Mouse (Mus musculus): ENCODE data around the gene Ndufb2.

Gene Ndufb2

GRCm38 (mm10) chr6:39581087-39581784 lies 11.1 kb upstream of the Ndufb2 start:
- no peak for DNase-seq

- no peak for DNase-seq
These were observed 6.9 kb upstream of the Ndufb2 start, which contains the start of gene Gm42420 for GRCm38 (mm10) chr6:39585517-39585916. Gene Gm42420 (plus strand): TSS chr6:39585753.

DNA sequence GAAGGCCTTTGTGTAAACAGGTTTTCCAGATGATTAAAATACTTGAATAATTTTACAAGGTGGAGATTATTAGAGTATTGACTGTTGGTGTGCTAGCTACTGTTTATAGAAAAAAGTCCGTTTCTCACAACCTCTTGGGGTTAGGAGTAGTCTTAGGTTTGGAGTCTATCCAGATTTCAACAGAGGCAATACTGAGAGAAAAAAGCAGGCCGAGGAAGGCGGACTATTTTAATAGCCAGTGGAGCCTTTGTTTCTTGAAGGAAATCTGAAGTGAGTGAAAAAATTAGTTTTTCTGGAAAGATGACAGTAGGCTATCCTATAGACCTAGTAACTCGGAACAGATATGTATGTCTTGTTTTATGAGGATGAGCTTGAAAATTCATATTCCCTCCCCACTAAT lies 893 bp upstream of the Ndufb2 start:
- DNase-seq, result no peak

DNA sequence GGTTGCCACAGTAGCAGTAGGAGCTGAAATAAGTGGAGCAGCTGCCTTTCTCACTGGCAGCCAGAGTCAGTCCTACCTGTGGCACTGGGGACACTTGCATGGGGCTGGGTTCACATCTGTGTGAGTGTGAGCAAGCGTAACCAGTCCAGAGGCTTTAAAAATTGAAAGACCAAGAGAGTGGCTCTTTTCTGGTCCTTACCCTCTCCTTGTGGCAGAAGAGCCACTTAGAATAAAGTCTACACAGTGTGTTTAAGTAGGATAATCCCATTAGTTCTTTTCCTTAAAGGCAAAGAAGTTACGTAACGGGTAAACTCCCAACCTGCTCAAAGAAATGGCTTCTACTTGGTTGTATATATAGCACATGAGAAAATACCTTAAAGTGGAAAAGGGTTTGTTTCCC lies 8.5 kb downstream of the Ndufb2 start:
- no peak for DNase-seq

GRCm38 (mm10) chr6:39601828-39602227 lies 9.5 kb downstream of the Ndufb2 start:
- no peak for DNase-seq

DNA sequence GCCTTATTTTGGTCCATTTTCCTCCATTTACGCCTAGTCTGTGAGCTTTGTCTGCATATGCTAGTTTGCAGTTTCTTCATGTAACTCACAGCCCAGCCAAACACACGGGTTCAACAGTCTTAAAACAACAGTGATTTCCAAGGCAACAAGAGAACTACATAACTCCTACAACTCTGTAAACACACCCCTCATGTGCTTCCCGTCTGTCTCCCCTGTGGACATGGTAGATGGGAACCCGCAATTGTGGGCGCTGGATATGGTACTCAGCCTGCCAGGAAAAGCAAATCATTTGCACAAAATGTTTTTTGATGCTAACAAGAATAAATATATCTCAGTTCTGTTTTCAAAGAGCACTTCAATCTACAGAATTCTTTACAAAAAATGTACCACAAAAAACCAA lies 12.2 kb downstream of the Ndufb2 start:
- no peak for DNase-seq

DNA sequence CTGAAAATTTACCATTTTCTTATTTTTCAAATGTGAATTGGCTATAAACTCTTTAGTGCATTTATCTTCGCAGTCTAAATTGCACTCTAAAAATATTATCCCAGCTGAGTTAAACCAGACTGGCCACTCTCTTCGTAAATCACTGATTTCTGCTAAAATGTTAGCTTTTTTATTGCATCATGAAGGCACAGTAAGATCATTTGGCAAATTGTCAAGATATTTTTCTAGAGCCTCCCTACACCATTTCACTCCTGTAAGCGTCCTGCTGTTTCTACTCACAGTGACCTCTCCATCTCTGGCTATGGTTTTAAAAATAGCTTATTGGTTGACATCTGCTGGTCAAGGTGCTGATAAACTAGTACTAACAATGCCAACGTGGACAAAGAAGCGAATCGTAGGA lies 13.7 kb downstream of the Ndufb2 start:
- no peak for DNase-seq

DNA sequence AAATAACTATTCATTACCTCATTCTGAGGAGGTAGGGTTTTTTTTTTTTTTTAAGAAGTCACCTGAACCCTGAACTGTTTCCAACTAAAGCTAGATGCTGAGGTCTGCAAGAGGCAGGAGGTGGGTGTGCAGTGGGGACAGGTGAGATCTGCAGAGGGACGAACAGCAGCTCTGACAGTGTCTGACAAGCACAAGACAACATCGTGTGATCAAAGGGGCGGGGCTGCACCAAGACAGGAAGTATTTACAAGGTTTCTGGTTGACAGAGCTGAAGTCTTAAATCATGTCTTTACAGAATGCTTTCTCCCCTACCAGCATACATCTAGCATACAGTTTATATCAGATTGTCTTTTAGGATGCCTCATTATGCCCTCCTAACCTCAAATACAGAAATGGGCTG lies 14.5 kb downstream of the Ndufb2 start:
- DNase-seq, result no peak

DNA sequence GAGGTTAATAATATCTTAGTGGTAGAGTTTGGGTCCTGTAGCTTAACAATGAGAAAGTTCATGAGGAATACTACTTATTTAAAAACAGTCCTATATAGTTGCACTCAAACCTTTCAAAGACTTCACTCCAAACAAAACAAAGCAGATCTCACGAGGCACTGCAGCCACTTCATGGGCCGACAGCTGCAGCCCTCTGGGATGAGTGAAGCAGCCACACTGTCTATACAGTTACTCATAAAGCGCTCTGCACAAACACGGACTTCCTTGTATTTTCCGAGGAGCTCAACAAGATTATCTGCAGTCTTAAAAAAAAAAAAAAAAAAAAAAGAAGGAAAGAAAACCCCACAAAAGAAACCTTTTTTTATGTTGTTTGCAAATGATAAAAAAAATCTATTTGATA lies 15.0 kb downstream of the Ndufb2 start:
- no peak for DNase-seq

DNA sequence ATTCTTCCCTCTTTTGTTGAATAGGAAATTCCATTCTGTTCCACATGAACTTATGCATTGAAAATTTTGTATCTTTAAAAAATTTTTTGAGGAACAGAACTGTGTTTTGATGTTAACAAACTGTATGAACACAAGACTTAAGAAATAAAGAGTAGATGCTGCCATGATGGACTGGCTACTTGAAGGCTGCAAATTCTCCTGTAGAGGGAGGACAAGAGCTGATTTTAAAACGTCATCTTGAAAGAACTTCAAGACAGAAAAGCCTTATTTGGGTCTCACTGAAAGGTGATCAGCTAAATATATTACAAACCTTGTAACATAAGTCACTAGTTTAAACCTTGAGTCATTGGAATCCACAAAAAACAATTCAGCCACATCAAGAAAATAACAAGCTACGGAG lies 17.8 kb downstream of the Ndufb2 start:
- no peak for DNase-seq

- DNase-seq, result no peak
These were observed 18.9 kb downstream of the Ndufb2 start for GRCm38 (mm10) chr6:39611296-39611695.

All from cerebellum, adult 9-11 months (tissue).